Mouse (Mus musculus) kidney, embryonic 14.5 days (tissue): ENCODE data around the gene Hrc. TPM values are rescaled to one million over a fixed set of nuclear protein-coding genes. Genes with fewer than 3 reads are reported as not detected.

Experiments
- ATAC-seq: fragments of 200-750 bp; cut with Nextera tagmentation; 2 replicates; pipeline ENCODE4 v1.8.0; 2017; ENCODE audit warnings: moderate number of reproducible peaks, mild to moderate bottlenecking, moderate TSS enrichment, moderate library complexity; ENCODE audit not compliant: low FRiP score, low TSS enrichment
- H3K27ac ChIP-seq: fragments of 300-500 bp; sonication (generic); 2 replicates; pipeline ENCODE4 v1.5.1; 2014; ENCODE audit warnings: low read depth, mild to moderate bottlenecking, low read length, moderate library complexity, mixed read lengths
- H3K27me3 ChIP-seq: fragments of 300-500 bp; sonication (generic); 2 replicates; pipeline ENCODE4 v1.6.1; 2014; ENCODE audit warnings: mild to moderate bottlenecking, low read length; ENCODE audit not compliant: control insufficient read depth, insufficient read depth
- H3K36me3 ChIP-seq: fragments of 300-500 bp; sonication (generic); 2 replicates; pipeline ENCODE4 v1.6.1; 2014; ENCODE audit warnings: low read length, mixed read lengths; ENCODE audit not compliant: control insufficient read depth, insufficient read depth
- H3K4me1 ChIP-seq: fragments of 300-500 bp; sonication (generic); 2 replicates; pipeline ENCODE4 v1.6.1; 2014; ENCODE audit warnings: low read length, mixed read lengths; ENCODE audit not compliant: control insufficient read depth, insufficient read depth
- H3K4me2 ChIP-seq: fragments of 300-500 bp; sonication (generic); replicated peaks from 2 replicates; pipeline ENCODE4 v1.6.1; 2014; ENCODE audit warnings: low read depth, mild to moderate bottlenecking, low read length
- H3K4me3 ChIP-seq: fragments of 300-500 bp; sonication (generic); 2 replicates; pipeline ENCODE4 v1.5.1; 2014; ENCODE audit warnings: mild to moderate bottlenecking, low read length
- H3K9ac ChIP-seq: fragments of 300-500 bp; sonication (generic); 2 replicates; pipeline ENCODE4 v1.6.1; 2014; ENCODE audit warnings: low read depth, mild to moderate bottlenecking, low read length, moderate library complexity
- H3K9me3 ChIP-seq: fragments of 300-500 bp; sonication (generic); 2 replicates; pipeline ENCODE4 v1.6.1; 2016; ENCODE audit warnings: low read length; ENCODE audit not compliant: control insufficient read depth
- WGBS: fragments of 180-500 bp; shearing (Covaris S2); extraction: QIAGEN DNeasy Blood & Tissue Kit; methylation state at CpG from one replicate; pipeline ENCODE4 v1.1.7; 2014; 5-methylcytosine and 5-hydroxymethylcytosine counted together
- polyA plus RNA-seq: library from polyadenylated mRNA; unstranded; fragments of >200 nt; fragmentation: Nextera tagmentation; extraction: Ambion mirVana; gene quantifications from 2 replicates; pipeline ENCODE4 v1.2.1, GENCODE M21; 2014

Gene Hrc
- polyA plus RNA-seq = 1.5 and 2.7 TPM in 2 replicates

- Histone ChIP-seq H3K27ac (peak within 1 kb of the TSS; percentile 88; the same call in 1 of the 2 replicates), H3K9ac (no peak within 1 kb of the TSS), H3K36me3 (no peaks in the 10 kb centered on the region), H3K27me3 (peaks cover 4% of the 10 kb centered on the region; the same call in 1 of the 2 replicates), H3K4me1 (peaks cover 46% of the 10 kb centered on the region), H3K4me3 (peak within 1 kb of the TSS; percentile 71; the same call in 1 of the 2 replicates), H3K9me3 (no peaks in the 10 kb centered on the region), H3K4me2 (peak within 1 kb of the TSS; percentile 92)
- ATAC-seq = no peak
- WGBS = 26% methylated on average over 5 of the region's 5 CpGs
Observed at GRCm38 (mm10) chr7:45335056-45335455, at the start of gene Hrc. TSS of gene Hrc (plus strand) at chr7:45335290.

DNA sequence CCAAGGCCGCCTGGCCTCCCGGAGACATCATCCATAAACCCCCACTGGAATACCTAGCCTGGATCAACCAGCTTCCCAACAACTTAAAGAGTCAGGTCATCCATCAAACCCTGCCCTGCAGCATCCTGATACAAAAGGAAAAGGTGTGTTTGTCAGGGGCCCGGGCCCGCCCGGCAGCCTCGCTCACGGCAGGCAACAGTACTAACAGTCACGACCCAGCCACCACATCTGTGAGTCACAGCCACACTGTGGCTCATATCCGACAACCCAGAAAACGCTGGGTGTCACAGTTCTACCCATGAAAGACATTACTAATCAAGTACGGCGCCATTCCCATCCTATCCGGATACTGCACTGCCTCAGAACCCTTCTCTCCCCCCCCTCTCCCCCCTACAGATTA, 48.6 kb upstream of the Hrc start:
- H3K36me3 ChIP-seq = no peaks in the 10 kb centered on the region
- no peak overlapping the region for H3K9ac ChIP-seq
- H3K4me1 ChIP-seq = no peaks in the 10 kb centered on the region
- no peaks in the 10 kb centered on the region for H3K27me3 ChIP-seq
- no peak overlapping the region for H3K4me2 ChIP-seq
- no peaks in the 10 kb centered on the region for H3K9me3 ChIP-seq
- no peak overlapping the region for H3K4me3 ChIP-seq
- H3K27ac ChIP-seq = no peak overlapping the region
- 86% methylated on average over 13 of the region's 13 CpGs for WGBS
- no peak for ATAC-seq

DNA sequence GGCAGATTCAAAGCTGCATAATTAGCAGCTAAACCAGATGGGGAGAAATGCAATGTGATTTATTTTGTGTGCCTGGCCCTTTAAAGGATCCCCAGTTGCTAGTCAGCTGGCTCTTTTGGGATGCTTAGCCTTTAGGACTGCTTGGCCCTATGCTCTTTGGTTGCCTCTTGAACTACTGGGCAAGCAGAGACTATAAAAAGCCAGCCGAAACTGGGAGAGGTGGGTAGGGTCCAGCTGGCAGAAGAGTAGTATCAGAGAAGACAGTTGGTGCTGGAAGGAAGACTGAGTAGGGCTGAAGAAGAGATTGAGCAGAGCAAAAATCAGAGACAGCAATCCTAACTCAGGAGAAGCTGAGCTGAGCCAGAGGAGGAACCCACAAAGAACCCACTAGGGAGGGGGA, 38.5 kb upstream of the Hrc start:
- Histone ChIP-seq H3K27me3 (no peaks in the 10 kb centered on the region), H3K9ac (no peak overlapping the region), H3K4me3 (no peak overlapping the region), H3K27ac (no peak overlapping the region), H3K4me1 (no peaks in the 10 kb centered on the region), H3K36me3 (no peaks in the 10 kb centered on the region), H3K4me2 (no peak overlapping the region), H3K9me3 (no peaks in the 10 kb centered on the region)
- no peak for ATAC-seq
- WGBS = 64% methylated on average over 1 of the region's 1 CpGs

DNA sequence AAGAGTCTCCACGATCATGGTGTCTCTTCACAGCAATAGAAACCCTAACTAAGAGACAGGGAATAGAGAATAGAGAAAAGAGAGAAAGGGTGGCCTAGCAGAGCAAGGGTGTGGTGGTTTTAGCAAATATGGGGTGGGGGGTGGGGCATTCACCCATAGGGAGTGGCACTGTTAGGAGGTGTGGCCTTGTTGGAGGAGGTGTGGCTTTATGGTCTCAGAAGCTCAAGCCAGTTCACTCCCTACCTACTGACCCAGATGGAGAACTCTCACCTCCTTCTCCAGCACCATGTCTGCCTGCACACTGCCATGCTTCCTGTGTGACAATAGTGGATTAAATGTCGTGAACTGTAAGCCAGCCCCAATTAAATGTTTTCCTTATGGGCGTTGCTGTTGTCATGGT, 37.5 kb upstream of the Hrc start:
- H3K27me3 ChIP-seq = no peaks in the 10 kb centered on the region
- H3K4me2 ChIP-seq = no peak overlapping the region
- no peaks in the 10 kb centered on the region for H3K9me3 ChIP-seq
- H3K27ac ChIP-seq = no peak overlapping the region
- H3K4me3 ChIP-seq = no peak overlapping the region
- H3K36me3 ChIP-seq = no peaks in the 10 kb centered on the region
- no peak overlapping the region for H3K9ac ChIP-seq
- ATAC-seq = no peak
- H3K4me1 ChIP-seq = no peaks in the 10 kb centered on the region
- WGBS = 56% methylated on average over 3 of the region's 3 CpGs

DNA sequence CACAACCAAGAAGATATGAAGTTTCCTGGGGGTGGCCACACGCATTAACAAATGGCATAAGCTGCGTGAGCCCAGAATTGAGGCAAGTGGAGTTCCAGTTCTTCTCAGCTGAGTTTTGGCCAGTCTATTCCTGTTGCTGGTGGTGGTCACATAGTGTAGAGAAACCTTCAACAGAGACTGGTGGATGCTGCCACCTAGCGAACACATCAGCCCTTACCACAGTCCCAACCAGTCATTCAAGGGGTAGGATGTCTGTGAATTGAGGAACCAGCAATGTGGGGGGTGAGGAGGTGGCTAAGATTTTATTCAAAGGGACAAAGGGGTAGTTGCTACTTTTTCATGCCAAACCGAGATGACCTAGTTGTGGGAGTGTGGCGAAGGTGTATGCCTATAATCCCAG, 35.3 kb upstream of the Hrc start:
- H3K9ac ChIP-seq = no peak overlapping the region
- no peak overlapping the region for H3K27ac ChIP-seq
- 14% methylated on average over 5 of the region's 5 CpGs for WGBS
- H3K27me3 ChIP-seq = no peaks in the 10 kb centered on the region
- no peak overlapping the region for H3K4me2 ChIP-seq
- no peaks in the 10 kb centered on the region for H3K4me1 ChIP-seq
- H3K9me3 ChIP-seq = no peaks in the 10 kb centered on the region
- no peak overlapping the region for H3K4me3 ChIP-seq
- peaks cover 5% of the 10 kb centered on the region; the same call in 1 of the 2 replicates for H3K36me3 ChIP-seq
- peak; percentile 87 for ATAC-seq

DNA sequence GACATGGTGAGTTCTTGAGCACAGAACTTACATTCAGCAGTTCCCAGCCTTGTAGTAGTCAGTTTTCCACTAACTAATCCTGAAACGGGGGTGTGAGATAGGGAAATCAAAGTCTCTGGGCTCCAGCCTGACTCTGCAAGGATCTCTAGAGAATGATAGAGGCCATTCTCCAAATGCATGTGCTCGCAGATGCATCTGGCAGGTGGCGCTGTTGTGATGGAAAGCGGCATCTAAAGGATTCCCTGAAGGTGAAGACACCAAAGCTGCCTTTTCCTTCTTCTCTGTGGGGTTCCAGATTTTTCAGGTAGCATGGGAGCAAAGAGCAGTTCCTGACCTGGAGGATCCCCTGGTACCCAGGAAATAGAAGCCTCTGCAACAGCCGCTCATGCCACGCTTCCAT, 34.8 kb upstream of the Hrc start:
- Histone ChIP-seq H3K4me3 (no peak overlapping the region), H3K9ac (no peak overlapping the region), H3K4me1 (no peaks in the 10 kb centered on the region), H3K36me3 (peaks cover 5% of the 10 kb centered on the region; the same call in 1 of the 2 replicates), H3K27me3 (no peaks in the 10 kb centered on the region), H3K9me3 (no peaks in the 10 kb centered on the region), H3K27ac (no peak overlapping the region), H3K4me2 (no peak overlapping the region)
- 17% methylated on average over 6 of the region's 6 CpGs for WGBS
- peak; percentile 48; the same call in 1 of the 2 replicates for ATAC-seq

- Histone ChIP-seq H3K4me3 (no peak overlapping the region), H3K4me2 (no peak overlapping the region), H3K27me3 (no peaks in the 10 kb centered on the region), H3K9ac (no peak overlapping the region), H3K4me1 (no peaks in the 10 kb centered on the region), H3K27ac (no peak overlapping the region), H3K9me3 (no peaks in the 10 kb centered on the region), H3K36me3 (peaks cover 5% of the 10 kb centered on the region; the same call in 1 of the 2 replicates)
- WGBS = 81% methylated on average over 8 of the region's 8 CpGs
- no peak for ATAC-seq
Observed at GRCm38 (mm10) chr7:45302626-45303025, 32.5 kb upstream of the Hrc start.

DNA sequence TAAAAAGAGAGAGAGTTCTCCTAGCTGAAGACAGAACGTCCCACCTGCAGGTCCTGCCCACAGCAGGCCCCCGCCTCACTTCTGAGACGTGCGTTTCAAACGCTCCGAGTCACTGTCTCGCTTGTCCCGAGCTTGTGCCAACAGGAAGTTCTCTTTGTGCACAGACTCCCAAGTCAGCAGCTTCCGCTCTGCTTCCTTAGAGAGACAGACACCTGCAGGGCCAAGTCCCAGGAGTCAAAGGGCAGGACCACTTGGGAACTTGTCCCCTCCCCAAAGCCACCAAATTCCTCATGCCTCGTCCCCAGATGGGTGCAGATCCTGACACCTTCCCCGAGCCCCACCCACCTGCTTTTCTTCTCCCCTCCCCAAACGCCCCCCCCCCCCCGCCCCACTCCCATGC, 30.2 kb upstream of the Hrc start:
- H3K9ac ChIP-seq = no peak overlapping the region; the same call in 1 of the 2 replicates
- no peak overlapping the region for H3K27ac ChIP-seq
- WGBS = 12% methylated on average over 11 of the region's 13 CpGs
- no peaks in the 10 kb centered on the region for H3K4me1 ChIP-seq
- peak overlapping the region; percentile 11; the same call in 1 of the 2 replicates for H3K4me3 ChIP-seq
- H3K4me2 ChIP-seq = peak overlapping the region; percentile 19; the same call in 1 of the 2 replicates
- H3K27me3 ChIP-seq = no peaks in the 10 kb centered on the region
- H3K9me3 ChIP-seq = no peaks in the 10 kb centered on the region
- H3K36me3 ChIP-seq = peaks cover 5% of the 10 kb centered on the region; the same call in 1 of the 2 replicates
- ATAC-seq = peak; percentile 18

DNA sequence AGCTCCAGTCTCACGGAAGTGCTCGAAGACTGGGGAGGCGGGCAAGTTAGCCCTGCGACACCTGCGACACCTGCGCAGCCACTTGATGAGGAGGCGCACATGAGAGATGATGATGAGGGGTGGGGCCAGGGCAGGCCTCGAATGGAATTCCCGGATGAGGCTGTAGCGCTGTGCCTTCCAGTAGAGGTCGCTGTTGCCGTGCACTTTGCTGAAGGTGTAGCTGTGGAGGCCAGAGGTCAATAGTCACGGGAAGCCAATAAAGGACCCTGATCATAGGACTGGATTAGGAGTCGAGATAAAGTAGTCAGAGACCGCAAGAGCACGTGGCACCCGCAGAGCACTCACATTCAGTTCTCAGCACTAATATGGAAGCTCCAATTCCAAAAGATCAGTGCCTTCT, 29.8 kb upstream of the Hrc start:
- peak; percentile 53 for ATAC-seq
- Histone ChIP-seq H3K4me1 (no peaks in the 10 kb centered on the region), H3K27me3 (no peaks in the 10 kb centered on the region), H3K36me3 (peaks cover 7% of the 10 kb centered on the region; the same call in 1 of the 2 replicates), H3K9ac (no peak overlapping the region; the same call in 1 of the 2 replicates), H3K9me3 (no peaks in the 10 kb centered on the region), H3K4me2 (peak overlapping the region; percentile 19; the same call in 1 of the 2 replicates), H3K4me3 (peak overlapping the region; percentile 11; the same call in 1 of the 2 replicates), H3K27ac (no peak overlapping the region)
- WGBS = 7% methylated on average over 17 of the region's 17 CpGs
